Mouse (Mus musculus) G1E-ER4 (cell line): ENCODE measurements around the gene Zfp386. TPM values are rescaled to one million over a fixed set of nuclear protein-coding genes. Genes with fewer than 3 reads are reported as not detected.

Experiments used
- GATA1 ChIP-seq: IDR thresholded peaks from one replicate; pipeline ENCODE4 v1.8.0; 2012; ENCODE audit warnings: low read length, inconsistent platforms
- polyA plus RNA-seq: library from polyadenylated mRNA; stranded (reverse); fragments of >175 nt; gene quantifications from 2 replicates; pipeline ENCODE4 v1.2.3, GENCODE M21; 2012

Zfp386 gene
- polyA plus RNA-seq = 0.41 and 1.0 TPM in 2 replicates

DNA sequence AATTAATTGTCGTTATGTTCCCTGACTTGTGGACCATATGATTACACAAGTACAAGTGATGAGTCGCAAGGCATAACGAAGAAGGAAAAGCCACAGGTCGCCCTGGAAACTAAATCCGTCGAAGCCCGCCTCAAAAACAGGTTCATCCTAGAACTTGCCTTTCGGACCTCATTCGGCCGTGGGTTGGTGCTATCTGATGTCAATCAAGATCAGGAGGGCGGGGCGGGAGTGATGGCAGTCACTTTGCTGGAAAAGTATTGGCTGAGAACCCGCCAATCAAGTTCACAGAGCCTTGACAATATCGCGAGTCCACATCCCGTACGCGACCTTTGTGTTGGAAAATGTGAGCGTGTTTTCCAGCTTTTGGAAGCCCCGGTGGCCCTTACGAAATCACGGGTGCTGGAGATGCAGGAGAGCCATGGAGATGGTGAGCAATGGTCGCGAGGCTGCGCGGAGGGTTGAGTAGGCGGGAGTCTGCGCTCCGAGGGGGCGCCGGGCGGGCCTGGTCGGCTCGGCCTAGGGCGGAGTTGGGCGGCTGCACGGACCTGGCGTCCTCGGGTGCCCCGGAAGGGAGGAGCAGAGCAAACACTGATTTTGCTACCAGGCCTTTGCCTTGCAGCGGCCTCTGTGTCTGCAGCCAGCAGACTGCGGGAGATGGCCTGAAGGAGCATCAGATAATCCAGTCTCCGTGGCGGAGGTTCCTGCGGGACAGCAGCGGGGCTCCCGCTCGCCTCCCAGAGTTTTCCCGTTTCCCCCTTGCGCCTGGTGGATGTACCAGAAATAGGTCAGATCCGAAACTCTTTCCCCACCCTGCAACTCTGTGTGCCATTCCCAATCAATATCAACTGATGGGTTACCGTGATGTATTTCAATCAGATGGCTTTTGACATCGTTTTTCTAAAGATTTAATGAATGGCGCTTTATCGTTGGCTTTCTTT is at the start of gene Zfp386:
Zfp386 (plus strand) TSS at position 285 of the 938 bp plus-strand sequence.
- TF ChIP-seq GATA1 = no peak

DNA sequence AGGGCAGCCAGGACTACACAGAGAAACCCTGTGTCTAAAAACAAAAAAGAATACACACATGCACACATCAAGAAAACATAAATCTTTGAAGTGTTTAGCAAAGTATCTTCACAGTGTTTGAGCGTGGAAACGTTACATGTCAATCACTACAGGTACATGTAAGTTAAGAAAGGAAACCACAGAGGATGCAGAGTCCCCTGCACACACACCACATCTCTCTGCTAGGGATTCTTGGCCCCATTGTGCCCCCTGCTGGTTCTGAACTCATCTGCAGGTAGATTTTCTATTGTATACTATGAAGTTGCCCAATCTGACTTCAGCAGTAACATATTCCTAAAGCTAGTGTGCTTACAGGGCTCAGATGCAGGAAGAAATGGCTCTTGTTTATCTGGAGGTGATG is 36.7 kb upstream of the Zfp386 start:
- TF ChIP-seq GATA1 = no peak

DNA sequence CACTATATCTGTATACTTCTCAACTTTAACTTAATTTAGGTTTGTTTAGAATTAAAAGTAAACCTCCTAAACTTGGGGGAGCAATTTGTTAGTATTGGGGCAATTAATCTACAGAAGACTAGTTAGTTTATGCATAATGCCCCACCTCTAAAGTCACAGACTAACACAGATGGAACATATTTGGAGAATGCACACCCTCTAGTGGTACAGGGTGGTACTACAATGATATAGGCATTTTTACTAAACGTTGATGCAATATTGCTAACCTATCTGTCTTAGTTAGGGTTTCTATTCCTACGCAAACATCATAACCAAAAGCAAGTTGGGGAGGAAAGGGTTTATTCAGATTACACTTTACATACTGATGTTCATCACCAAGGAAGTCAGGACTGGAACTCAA is 19.4 kb upstream of the Zfp386 start:
- no peak for TF ChIP-seq GATA1

DNA sequence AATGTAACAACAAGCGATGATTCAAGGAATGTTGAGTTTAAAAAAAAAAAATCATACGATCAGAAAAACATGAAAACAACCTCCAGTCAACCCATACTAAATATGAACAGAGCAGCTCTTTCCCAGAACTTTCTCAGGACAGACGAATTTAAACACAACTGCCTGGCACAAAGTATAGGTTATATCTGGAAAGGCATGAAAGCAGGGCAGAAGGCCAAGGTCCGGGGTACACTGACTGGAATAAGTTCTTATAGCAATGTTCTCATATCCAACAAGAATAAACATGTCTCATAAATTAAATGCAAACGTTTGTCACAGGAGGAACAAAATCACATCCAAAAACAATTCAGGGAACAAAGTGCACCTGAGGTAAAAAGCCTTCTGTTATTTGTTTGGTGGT is 12.2 kb upstream of the Zfp386 start:
- TF ChIP-seq GATA1 = no peak

DNA sequence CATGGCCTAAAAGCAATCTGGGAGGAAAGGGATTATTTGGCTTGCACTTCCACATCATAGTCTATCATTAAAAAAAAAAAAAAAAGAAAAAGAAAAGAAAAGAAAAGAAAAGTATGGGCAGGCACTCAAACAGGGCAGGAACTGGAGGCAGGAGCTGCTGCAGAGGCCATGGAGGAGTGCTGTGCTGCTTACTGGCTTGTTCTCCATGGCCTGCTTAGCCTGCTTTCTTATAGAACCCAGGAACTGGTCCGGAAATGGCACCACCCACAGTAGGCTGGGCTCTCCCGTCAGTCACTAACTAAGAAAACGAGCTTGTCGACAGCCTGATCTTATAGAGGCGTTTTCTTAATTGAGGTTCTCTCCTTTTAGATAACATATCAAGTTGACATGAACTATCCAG is 2.7 kb upstream of the Zfp386 start:
- no peak for TF ChIP-seq GATA1

DNA sequence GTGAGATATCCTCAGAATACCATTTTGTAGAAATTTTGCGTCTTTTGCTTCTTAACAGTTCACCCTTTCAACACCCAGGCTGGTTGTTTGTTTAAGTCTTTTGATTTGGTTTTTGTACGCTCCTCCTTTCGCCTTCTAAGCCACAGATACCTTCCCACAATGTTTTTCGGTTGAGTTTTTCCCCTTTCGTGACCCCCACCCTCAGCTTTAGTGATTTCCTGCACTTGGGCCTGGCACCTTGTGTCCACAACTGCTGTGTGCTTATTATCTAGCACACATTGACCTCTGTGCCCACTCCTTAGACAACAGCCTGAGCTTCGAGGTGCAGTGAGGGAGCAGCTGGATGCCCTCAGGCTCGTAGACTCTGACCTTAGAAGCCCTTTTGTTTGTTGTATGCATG is 1.2 kb downstream of the Zfp386 start:
- no peak for TF ChIP-seq GATA1

DNA sequence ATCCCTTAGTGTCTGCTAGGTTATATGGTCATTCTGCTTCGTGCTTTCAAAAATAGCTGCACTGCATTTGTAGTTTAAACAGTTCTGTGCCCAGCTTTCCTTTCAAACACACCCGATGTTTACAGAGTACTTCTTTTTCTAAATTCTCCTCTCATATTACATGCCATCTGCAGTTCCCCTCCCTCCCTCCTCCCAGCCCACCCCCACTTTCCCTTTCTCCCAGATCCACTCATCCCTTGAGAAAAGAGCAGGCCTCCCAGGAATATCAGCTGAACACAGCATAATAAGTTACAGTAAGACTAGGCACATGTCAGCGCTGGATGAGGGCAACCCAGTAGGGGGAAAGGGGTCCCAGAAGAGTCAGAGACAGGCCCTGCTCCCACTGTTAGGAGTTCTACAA is 1.7 kb downstream of the Zfp386 start:
- no peak for TF ChIP-seq GATA1

DNA sequence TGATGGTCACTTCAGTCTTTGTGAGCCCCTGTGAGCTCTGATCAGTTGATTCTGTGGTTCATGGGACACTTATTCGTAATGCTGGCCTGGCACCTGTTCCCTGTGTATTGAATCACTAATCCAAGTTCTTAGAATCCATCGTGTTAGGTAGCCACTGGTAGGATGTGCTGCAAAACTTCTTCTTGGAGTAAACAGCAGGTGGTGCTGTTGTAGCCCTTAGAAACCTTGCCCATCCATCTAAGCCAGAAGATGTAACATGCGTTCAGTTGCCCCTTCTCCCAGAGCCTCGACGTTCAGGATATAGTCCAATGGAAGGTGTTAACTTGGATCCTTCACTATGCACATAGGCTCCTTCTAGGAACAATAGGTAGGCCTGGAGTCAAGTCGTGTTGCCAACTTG is 2.2 kb downstream of the Zfp386 start:
- TF ChIP-seq GATA1 = no peak

DNA sequence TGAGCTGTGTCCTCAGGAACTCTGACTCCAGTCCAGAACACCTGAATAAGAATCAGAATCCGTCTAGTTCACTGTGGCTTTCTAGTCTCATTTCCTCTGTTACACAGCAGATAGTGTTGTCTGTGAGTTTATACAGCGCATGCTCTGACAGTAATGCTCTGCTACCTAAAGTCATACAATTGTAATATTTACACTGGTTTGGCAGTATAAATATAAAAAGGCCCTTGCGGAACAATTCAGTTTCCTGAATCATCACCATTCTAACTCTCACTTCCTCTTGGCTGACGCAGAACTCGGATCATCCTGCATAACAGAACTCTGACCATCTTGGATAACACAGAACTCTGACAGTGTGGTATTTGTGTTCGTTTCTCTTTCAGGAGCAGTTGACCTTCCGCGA is 6.8 kb downstream of the Zfp386 start:
- no peak for TF ChIP-seq GATA1

DNA sequence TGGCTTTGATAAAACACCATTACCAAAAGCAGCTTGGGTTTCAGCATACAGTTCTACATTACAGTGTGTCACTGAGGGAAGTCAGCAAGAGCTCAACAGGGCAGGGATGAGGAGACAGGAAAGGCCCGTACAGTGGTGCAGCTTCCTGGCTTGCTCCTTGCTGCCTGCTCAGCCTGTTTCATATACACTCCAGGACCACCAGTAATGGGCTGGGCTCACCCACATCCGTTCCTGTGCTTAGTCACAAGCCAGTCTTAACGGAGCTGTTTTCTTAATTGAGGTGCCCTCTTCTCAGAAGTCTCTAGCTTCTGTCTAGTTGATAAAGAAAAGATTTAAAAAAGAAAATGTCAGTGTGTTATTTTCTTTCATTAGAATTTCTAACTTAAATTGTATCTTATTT is 8.6 kb downstream of the Zfp386 start:
- no peak for TF ChIP-seq GATA1

DNA sequence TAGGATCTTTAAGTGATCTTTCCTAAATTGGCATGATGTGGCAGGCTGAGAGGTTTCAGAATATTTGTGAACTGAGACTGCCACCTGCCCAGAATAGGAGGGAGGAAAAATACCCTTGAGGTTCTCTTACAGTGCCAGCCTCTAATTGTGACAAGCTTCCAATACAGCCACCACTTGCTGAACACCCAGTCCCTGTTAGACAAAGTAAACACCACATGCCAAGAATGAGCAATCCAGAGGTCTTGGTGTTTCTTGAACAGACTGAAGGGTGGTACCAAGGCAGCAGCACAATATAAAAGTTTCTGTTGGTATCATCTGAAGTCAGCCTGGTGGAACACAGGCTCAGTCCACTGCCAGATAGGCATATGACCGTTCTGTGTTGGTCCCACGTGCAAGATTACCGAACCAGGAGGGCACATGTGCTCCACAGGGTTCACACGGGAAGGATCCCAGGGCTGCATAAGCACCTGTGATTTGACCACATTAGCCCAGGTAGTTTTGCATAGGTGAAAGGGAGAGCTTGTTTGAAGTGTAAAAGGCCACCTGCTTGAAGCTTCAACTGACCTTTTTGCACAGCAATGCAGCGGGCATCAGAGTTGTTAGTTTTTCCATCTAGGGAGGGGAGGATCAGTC is 14.2 kb downstream of the Zfp386 start:
- no peak for TF ChIP-seq GATA1

DNA sequence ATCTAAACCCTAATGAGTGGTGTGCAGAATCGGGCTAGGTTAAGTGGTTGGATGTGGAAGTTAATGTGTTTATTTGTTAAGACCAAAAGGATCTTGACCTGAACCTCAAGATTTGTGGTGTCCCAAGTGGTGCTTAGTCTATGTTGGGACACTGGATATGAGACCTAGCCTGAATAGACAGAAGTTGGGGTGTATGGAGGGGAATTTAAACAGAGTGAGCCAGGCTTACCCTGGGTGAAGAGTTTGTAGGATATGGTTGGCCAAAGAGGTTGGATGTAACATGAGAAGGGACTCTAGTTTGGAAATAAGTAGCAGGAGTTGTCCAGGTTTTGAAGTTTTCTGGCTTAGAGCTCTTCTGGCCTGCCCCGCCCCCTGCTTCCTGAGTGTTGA is 14.7 kb downstream of the Zfp386 start:
- no peak for TF ChIP-seq GATA1

DNA sequence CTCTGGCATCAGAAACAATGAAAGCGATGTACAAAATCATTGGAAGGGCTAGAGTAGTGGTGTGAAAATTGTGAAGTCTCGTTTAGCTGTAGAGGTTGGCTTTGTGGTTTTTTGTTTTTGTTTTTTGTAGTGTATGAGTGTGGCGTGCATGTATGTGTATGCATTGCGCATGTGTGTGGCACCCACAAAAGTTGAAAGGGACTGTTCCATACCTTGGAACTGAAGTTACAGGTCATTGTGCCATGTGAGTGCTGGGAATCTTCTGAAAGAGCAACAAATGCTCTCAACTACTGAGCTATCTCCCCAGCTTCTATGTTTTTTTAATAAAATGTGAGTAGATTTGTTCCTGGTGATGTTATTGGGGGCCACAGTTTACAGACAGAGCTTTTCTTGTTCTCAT is 15.5 kb downstream of the Zfp386 start:
- no peak for TF ChIP-seq GATA1

DNA sequence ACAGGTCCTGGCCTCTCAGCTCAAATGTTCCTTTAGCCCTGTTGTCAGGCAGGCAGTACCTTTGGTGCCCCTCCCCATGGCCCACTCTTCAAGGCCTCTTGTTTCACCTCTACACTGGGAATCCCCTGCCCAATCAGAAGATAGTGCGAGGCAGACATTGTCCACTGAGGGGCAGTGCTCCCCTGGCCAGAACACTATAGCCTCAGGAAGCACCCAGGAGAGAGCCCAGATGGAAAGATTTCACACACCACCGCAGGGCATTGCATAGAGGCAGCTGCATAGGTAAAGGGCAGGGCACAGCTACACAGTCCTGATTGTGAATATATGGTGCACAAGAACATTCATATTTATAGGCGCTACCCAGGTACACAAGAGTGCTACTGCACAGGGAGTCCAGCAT is 23.5 kb downstream of the Zfp386 start:
- TF ChIP-seq GATA1 = no peak

DNA sequence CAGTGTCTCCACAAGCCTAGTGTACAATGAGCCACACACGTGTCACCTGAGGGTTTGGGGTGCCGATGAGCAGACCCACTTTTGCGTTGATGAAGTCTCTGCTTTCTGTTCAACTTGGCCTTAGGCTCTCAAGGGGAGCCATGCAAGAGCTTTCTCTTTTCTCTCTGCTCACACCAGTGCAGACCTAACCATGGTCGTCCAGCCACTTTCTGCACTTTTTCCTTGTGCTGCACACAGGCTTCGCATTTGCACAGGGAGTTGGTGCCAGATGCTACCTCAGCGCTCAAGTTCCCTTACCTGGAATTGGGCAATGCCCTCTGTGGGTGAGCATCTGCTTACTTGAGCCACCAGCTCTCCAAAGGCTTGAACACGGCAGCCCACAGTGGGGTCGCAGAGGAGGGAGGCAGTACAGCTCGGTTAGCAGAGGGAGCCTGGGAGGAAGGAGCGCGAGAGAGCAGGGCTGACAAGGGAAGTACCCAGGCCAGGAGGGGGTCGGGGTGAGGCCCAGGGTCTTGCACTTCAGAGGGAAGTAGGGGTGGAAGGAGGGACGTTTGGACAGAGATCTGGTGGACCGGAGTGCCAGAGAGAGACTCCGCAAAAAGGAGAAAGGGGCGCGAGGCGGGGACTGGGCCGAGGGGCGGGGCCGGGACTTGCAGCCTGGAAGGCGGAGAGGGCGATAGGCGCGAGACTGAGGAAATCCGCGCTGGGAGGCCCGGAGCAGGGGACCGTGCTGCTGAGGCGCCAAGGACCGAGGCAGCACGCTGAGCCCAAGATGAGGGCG is 29.7 kb downstream of the Zfp386 start, which contains the start of gene Vipr2:
Vipr2 (plus strand) TSS at position 653 of the 781 bp plus-strand sequence.
- no peak for TF ChIP-seq GATA1

DNA sequence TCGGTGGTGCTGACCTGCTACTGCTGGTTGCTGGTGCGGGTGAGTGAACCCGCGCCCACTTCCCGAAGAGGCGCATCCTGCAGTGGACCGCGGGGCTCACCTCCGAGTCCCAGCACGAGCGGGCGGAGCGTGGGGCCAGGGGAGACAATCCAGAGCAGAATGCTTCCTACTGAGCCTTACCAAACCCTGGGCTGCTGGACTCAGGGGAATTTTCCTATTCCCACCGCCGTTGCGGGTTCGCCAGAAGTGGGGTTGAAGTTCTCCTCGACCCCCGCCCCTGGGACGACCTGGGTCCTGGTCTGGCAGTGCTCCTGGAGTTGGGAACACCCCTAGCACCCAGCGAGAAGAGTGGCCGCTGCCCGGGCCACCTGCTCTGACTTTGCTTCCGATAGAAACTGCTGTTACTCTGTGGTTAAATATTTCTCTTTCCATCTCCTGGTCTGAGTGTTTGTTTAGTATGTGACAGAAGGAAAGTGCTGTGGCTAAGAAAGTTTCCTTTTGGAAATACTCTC is 30.4 kb downstream of the Zfp386 start:
- TF ChIP-seq GATA1 = no peak
